Mouse (Mus musculus) heart, postnatal 25 days (tissue): Measurements from ENCODE around the gene Mrpl48. TPM values are rescaled to one million over a fixed set of nuclear protein-coding genes. Genes with fewer than 3 reads are reported as not detected.

ENCODE experiments used
- DNase-seq: peaks from one replicate; pipeline ENCODE4 v3.0.0; 2022; ENCODE audit warnings: low spot score
- intact Hi-C: fragments of 180-260 bp; cut with DNase I; formaldehyde crosslinking; loops from one replicate; pipeline ENCODE4 v1.15.1; 2025
- total RNA-seq, 2 experiments: library from RNA; stranded (reverse); gene quantifications; 2 replicates each; pipeline ENCODE4 v1.2.3; 2021

Gene Mrpl48
- total RNA-seq, 2 experiments from 2014 or later = 67.1 to 79.0 TPM

DNA sequence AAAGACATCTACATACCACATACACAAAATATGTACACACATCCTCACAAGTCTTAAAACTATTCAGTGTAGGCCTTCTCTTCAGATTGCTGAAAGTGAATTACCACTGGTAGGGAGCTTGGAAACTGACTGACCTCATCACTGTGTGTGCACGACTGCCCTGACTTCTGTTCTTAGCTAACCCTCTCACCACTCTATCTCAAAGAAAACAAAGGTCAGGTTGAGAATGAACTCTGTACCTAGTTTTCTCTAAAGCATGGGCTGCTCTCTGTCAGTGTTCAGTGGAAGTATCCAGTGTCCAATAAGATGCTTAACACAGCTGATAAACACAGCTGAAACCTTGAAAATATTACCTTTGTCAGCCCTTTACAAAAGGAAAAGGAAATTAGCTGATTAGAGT is 63.7 kb downstream of the Mrpl48 start:
- no peak for DNase-seq
- intact Hi-C loops = no loop called here

DNA sequence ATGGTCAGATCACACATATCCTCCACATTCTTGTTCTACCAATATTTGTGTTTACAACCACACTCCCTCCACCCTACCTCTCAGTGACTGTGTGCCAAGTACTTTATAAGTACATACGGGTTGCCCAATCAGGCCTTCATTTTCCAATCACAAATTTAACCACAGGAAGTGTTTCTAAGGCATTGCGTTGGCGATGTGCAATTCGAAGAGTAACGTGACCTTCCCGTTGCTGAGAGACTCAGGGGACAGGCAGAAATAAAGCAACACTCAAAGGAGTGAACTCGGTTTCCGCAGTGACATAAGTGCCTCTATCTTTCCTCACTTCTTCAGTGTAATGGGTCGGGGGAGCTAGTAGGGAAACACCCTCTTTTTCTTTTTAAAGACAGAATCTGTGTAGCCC is 68.6 kb downstream of the Mrpl48 start:
- intact Hi-C loops = loop anchor here (5.0 kb wide), 1 partner anchor 43 kb away; no protein-coding TSS in a partner anchor
- DNase-seq = no peak

DNA sequence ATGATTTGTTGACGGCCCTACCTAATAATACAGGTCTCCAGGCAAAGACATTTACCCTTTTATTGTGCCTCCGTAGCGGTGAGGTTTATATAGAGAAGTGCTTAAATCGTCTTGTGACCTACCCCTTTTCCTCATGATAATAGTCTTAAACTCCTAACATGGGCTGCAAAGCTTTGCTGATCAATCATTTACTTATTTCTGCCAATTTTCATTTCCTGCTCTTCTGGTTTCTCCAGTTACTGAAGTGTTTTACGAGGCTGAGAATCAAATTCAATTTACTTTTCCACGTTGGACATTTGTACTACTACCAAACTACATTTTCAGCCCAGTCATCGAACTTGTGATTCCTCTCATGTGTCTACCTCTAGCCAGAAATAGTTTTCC is 70.6 kb downstream of the Mrpl48 start:
- DNase-seq = no peak
- intact Hi-C loops = loop anchor here (5.0 kb wide), 1 partner anchor 45 kb away; no protein-coding TSS in a partner anchor

DNA sequence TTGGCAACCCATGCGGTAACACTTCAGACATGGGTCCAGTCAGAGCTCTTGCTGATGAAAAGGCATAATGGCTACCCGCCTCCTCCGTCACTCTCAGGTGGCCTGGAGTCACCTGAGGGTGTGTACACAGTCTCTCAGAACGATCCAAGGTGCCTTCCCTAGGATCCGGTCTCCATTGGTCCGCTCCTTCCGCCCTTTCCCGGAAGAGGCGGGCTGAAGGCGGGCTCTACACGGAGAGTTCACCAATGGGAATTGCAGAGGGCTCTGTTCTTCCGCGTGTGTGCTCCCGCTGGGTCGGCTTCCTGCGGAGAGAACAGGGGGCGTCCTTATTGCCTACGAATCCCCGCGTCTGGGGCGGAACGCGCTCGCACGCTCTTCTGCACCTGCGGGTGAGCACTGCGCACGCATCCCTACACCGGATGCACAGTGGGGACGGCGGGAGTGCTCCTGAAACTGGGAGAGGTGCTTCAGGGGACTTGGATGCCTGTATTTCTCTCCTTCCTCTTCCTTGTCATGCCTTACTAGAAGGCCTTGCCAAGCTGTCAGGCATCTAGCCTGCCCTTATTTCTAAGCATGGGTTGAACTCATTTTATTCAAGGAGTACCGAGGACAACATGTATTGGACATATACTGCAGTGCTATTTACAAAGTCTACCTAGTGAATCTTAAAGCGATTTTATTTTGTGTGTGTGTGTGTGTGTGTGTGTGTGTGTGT is 71.1 kb downstream of the Mrpl48 start, which contains the start of gene Coa4:
Gene Coa4 (plus strand): TSS at position 268 of the 715 bp plus-strand sequence.
- intact Hi-C loops = loop anchor here (5.0 kb wide), 1 partner anchor 45 kb away; no protein-coding TSS in a partner anchor
- peak; percentile 77 for DNase-seq

DNA sequence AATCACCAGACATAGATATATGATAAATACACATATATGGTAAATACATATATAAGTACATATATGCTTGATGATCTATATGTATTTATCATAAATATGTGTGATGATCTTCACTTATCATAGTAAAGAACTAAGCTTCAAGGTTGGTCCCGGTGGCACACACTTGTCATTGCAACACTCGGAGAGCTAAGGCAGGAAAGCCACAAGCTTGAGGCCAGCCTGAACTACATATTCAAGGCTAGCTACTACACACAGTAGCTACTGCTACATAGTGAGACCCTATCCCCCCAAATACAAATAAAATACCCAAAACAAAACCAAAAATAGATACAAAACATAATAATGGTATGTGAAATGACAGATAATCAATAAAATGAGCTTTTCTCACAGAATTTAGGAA is 72.3 kb downstream of the Mrpl48 start:
- intact Hi-C loops = loop anchor here (5.0 kb wide), 1 partner anchor 46 kb away; no protein-coding TSS in a partner anchor
- DNase-seq = no peak

DNA sequence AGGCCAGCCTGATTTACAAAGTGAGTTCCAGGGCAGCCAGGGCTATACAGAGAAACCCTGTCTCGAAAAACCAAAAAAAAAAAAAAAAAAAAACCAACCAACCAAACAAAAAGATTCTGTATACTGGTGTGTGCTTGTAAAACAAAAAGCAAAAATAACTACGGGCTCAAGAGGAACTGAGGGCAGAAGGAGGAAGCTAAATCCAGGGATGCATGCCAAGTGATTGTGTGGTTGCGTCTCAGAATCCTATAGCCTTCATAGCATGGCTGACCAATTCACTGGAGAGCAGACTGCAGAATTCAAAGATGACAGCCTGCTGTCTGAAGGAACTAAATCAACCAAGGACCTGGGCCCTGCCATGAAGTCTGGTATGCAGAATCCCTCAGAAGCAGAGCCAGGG is 73.9 kb downstream of the Mrpl48 start:
- intact Hi-C loops = no loop called here
- DNase-seq = no peak

DNA sequence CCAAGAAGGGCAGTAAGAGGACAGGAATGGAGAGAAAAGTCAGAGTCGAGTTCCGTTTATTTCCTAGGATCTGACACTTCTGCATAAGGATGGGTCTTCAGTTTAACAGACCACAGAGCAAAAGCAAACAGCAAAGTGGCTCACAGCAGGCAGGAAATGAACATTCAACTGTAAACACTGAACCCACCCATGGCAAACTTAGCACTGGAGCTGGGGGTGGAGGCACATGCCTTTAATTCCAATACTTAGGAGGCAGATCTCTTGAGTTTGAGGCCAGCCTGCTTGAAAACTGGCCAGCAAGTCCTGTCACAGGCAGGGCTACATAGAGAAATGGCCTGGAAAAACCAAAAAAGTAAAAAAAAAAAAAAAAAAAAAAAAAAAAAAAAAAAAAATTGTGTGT is 74.6 kb downstream of the Mrpl48 start:
- no peak for DNase-seq
- intact Hi-C loops = no loop called here

DNA sequence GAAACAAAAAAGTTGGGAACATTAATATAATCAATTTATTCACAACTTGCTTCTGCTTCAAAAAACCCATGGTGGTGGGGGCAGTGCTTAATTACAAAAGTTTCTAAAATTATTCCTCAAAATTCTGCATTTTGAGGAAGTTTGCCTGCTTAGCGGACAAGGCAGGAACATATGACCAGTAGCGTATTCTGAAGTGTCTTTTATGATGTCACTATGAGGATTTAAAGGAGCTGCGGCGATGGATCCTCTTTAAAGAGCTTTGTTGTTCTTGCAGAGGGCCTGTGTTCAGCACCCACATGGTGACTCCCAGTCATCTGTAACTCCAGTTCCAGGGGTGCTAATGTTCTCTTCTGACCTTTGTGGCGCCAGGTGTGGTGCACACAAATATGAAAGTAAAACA is 77.3 kb downstream of the Mrpl48 start:
- intact Hi-C loops = no loop called here
- DNase-seq = no peak

DNA sequence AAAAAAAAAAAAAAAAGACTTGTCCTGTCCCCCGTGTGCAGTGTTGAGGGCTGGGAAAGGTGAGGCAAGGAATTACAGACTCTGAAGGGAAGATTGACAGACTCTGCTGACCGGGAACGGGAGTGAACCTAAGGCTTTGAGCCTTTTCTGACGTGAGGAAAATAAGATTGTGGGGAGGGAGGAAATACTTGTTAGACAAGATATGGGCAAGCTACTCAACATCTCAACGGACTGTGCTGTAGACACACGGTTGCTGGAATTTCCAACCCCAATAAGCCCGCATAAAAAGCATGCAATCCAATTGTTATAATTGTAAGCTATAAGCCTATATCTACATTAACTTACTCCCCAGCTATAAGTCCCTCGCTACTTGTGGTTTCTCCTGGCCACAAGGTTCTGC is 83.4 kb downstream of the Mrpl48 start:
- DNase-seq = no peak
- intact Hi-C loops = loop anchor here (5.0 to 10.0 kb wide), 2 partner anchors 138 to 290 kb away; partner anchors contain the start of gene Plekhb1

DNA sequence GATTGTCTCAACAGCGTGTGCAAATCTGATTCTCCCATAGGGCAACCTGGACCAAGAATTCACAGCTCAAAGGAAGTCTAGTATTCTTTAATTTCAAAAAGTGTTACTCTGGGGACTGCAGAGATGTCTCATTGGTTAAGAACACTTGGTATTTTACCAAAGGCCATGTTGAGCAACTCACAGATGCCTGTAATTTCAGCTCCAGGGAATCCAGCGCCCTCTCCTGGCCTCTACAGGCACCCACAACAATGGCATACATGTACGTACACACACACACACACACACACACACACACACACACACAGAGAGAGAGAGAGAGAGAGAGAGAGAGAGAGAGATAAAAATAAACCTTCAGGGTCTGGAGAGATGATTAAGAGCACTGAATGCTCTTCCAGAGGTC is 85.9 kb downstream of the Mrpl48 start:
- intact Hi-C loops = loop anchor here (5.0 to 10.0 kb wide), 2 partner anchors 140 to 293 kb away; partner anchors contain the start of gene Plekhb1

DNA sequence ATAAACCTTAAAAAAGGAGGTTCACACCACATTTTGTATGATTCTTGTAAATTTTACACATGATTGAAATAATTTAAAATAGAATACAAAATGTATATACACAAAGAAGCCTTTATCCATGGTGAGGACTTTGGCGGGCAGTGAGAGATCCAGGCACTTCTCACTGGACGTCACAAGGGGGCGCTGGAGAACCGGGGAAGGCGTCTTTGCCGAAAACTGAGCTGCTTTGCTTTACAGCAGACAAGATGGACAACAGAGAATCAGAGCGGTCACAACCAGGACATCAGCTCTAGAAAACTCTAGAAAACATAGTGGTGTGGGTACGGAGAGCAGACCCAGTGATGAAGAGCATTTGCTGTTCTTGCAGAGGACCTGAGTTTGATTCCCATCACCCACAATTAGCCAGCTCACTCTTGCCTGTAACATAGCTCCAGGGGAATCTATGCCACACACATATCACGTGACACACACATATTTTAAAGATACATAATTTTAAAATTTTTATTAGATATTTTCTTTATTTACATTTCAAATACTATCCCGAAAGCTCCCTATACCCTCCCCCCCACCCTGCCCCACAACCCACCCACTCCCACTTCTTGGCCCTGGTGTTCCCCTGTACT is 87.3 kb downstream of the Mrpl48 start:
- intact Hi-C loops = loop anchor here (2.0 to 10.0 kb wide), 4 partner anchors 116 to 294 kb away; partner anchors contain the start of gene Plekhb1

More for the DNA sequence above, 85.9 kb downstream of the Mrpl48 start:
- no peak for DNase-seq

DNA sequence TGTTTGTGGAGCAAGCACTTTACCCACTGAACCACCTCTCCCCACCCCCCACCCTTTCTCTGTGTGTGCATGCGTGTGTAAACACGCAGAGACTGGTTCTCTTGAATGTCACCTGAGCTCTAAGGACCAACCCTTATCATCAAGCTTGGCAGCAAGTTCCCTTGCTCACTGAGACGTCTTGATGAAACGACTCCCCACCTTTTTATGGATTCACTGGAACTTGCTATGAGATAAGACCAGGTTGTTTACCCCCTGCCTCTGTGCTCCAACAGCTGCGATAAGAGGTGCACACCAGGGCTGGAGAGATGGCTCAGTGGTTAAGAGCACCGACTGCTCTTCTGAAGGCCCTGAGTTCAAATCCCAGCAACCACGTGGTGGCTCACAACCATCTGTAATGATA is 87.9 kb downstream of the Mrpl48 start:
- intact Hi-C loops = loop anchor here (2.0 to 10.0 kb wide), 4 partner anchors 117 to 295 kb away; partner anchors contain the start of gene Plekhb1

More for the DNA sequence above, 87.3 kb downstream of the Mrpl48 start:
- DNase-seq = no peak

DNA sequence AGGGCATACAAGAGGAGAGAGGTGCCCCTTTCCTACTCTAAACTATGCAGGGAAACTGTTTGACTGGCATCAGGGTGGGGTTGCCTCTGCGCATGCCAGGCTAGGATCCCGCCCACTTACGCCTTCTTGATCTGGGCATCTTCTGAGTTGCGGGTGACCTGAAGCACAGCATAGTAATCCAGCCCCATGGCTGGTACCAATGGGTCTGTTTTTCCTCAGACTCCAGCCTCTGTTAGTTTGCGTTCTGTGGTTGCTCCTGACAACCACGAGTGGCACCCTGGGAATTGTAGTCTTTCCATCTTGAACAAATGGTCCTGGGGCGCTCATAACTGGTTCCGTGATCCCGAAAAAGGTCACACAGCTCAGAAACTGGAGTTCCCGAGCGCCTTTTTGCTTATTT is 93.5 kb downstream of the Mrpl48 start, which contains the start of gene Dnajb13:
Gene Dnajb13 (minus strand): TSS at position 388 of the 400 bp plus-strand sequence.
- intact Hi-C loops = no loop called here
- DNase-seq = no peak

More for the DNA sequence above, 87.9 kb downstream of the Mrpl48 start:
- no peak for DNase-seq

DNA sequence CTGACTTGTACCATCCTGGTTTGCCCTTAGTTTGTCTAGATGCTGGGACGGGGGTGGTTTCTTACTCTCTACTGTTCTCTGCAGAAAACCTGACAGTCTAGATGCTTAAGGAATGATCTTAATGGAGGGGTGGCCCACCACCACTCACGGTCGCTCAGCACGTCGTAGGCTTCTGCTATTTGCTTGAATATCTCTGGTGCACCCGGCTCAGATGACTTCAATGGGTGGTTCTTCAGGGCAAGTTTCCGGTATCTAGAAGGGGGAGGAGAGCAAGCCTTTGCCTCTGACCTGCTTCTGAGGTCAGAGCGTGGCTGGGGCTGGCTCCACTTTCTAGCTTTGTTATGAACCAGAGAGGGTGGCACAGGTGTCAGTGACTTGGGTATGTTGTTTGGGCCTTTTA is 96.5 kb downstream of the Mrpl48 start:
- DNase-seq = no peak
- intact Hi-C loops = no loop called here

DNA sequence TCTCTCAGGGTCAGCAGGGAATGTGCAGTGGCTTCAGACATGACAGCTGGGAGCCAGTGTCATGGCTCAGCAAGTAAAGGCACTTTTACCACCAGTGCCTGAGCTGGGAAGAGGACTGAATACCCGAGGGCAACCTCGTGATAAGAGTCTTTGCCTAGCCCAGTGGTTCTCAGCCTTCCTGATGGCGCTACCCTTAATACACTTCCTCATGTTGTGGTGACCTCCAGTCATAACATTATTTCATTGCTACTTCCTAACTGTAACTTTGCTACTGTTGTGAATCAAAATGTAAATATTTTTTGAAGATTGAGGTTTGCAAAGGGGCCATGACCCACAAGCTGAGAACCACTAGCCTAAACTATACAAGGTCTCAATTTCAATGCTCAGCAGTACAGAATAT is 99.4 kb downstream of the Mrpl48 start:
- no peak for DNase-seq
- intact Hi-C loops = no loop called here

DNA sequence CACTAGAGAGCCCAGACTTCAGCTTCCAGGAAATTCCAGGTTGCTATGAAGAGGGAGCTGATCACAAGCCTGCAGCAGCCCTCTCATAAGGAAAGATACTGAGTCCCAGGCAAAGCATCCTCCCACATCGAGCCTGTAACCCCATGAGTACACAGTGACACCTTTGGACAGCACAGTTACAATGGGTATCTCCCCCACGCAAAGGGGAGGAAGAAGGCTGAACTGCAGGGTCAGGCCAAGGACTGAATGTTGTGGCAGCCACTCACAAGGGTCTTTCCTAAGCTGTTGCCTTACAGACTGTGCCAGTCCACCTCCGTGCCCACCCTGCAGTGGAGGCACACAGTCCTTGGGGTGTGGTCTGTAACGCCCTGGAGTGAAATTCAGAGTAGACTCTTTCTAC is 101.6 kb downstream of the Mrpl48 start:
- intact Hi-C loops = no loop called here
- DNase-seq = no peak

DNA sequence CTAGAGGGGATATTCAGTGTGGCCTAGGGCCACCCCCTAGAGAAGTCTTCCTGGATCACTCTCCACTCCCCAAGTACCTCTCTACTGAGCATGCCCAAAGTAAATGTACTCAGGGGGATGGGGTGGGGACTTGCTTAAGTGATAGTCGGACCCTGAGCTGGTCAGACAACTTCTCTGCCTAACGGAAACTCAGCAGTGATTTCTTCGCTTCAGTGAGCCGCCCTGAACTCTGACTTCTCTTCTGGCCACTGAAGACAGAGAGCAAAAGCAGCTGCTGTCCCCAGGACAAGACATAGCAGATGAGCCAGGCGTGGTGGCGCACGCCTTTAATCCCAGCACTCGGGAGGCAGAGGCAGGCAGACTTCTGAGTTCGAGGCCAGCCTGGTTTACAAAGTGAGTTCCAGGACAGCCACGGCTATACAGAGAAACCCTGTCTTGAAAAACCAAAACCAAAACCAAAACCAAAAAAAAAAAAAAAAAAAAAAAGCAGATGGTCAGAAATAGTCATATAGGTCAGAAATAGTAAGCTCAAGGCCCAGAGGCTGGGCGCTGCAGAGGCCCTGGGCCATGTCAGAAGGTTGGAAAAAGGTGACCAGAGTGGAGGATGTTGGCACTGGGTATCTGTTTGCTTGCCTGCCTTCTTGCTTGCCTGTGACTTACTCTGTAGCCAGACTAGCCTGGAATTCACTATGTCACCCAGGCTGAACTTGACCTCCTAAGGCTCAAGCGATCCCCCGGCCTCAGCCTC is 103.2 kb downstream of the Mrpl48 start:
- intact Hi-C loops = no loop called here
- no peak for DNase-seq

DNA sequence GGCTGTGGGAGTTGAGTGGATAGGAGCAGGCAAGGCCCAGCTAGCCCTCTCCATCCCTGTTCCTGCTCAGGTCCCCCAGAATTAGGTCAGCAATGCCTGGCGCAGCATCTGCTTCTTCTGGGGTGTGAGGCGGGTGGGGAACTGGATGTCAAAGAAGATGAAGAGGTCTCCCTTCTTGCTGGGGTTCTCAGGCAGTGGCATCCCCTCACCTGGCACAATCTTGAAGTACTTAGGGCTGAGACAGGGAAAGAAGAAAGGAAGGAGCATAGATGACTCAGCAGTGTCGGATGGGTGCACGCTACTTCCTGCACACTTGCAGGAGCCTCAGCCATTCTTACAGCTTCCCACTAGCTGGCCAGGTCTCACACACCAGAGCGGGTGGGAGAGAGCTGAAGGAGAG is 105.0 kb downstream of the Mrpl48 start:
- no peak for DNase-seq
- intact Hi-C loops = no loop called here

DNA sequence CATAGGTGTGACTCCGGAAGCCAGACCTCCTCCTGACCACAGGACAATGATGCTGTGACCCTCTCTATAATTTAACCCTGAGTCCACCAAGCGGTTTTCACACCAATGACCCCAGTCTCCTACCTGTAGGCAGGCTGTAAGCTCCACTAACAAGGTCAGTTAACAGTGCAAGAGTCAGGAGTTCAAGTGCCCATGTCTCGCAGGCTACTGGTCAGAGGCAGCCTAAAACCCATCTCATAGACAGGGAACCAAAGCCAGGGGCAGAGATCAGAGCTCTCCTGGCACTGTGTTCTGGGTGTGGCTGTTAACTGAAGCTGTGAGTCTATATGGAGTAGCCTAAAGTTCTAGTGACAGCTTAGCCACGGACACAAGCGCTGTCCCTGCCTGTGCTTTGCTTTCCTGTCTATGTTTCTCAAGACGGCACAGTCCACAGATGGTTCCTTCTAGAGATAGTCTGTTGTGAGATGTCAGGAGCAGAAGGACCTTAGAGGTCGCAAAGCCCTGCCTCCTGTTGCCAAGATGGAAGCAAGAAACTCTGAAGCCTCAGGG is 105.7 kb downstream of the Mrpl48 start:
- no peak for DNase-seq
- intact Hi-C loops = no loop called here

DNA sequence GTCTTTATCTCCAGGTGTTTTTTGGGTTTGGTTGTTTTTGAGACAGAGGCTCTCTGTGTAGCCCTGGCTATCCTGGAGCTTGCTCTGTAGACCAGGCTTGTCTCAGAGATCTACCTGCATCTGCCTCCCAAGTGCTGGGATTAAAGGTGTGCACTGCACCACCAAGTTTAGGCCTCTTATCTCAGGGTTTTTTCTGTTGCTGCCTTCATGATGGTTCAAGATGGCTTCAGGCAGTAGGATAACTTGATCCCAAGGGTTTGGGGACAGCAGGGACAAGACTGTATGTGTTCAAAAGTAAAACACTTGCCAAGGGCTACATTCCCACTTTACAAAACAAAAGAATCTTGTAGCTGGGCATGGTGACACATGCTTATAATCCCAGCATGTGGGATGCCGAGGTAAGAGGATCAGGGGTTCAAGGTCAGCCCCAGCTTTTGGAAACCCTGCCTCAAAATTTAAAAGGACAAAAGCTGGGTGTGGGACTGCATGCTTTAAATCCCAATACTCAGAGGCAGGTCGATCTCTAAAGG is 106.2 kb downstream of the Mrpl48 start:
- intact Hi-C loops = no loop called here

More for the DNA sequence above, 106.2 kb downstream of the Mrpl48 start:
- no peak for DNase-seq
